Mouse (Mus musculus): Measurements from ENCODE around the gene Zbtb18. TPM values are rescaled to one million over a fixed set of nuclear protein-coding genes. Genes with fewer than 3 reads are reported as not detected.

The Zbtb18 gene
- polyA plus RNA-seq, 1 experiment: 23.3 TPM

DNA sequence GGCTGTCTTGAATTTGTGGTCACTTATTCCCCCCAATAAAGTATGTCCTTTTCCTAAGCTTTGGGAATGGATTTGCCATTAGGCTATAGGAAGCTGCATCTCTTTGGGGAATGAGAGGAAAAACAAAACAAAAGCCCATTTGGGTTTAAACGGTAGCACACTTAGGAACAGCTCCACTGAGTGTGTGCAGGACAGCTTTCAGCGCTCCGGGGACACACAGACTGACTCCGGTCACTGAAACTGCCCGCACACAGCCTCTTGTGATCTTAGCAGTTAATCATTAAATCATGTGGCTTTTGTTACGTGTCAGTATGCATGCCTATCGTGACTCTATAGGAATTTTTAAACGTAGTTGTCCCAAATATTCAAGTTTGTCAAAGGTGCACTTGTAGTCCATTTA, 11.7 kb downstream of the Zbtb18 start:
- no peak overlapping the region for H3K27ac ChIP-seq (ENCODE audit: control insufficient read depth, insufficient read depth, low read depth, low read length)
- H3K4me3 ChIP-seq (ENCODE audit: control insufficient read depth, low read depth, low read length): no peak overlapping the region
- no peaks in the 10 kb centered on the region for H3K27me3 ChIP-seq (ENCODE audit: control insufficient read depth, insufficient read depth, low read length)
- peaks cover 3% of the 10 kb centered on the region for H3K4me1 ChIP-seq (ENCODE audit: control insufficient read depth, insufficient read depth, low read length)
- no peaks in the 10 kb centered on the region; the same call in 1 of the 2 replicates for H3K36me3 ChIP-seq (ENCODE audit: control insufficient read depth, insufficient read depth, low read length)
- no peak for TF ChIP-seq CTCF (IDR thresholded peaks at IDR 0.05; ENCODE audit: control insufficient read depth, insufficient read depth, insufficient replicate concordance, low read depth, low read length)
- TF ChIP-seq POLR2A (IDR thresholded peaks at IDR 0.05; ENCODE audit: control insufficient read depth, low read depth, low read length): no peak

DNA sequence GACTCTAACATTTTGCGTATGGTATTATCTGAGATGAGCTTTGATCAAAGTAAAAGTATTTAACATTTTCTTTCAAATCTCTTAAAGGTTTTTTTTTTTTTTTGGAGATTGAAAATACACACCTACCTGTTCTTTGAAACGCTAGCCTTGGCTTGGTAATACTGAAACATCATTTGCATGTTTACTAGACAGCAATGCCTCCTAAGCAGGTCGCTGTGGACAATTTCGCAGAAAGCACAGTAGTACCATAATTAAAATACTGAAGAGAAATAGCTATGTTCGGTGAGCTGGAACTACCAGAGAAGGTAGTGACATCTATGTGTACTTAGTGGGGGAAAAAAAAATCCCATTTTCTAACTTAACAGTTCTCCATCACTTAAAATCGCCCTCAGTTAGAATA, 12.3 kb downstream of the Zbtb18 start:
- TF ChIP-seq POLR2A (IDR thresholded peaks at IDR 0.05; ENCODE audit: control insufficient read depth, low read depth, low read length) (no peak), CTCF (IDR thresholded peaks at IDR 0.05; ENCODE audit: control insufficient read depth, insufficient read depth, insufficient replicate concordance, low read depth, low read length) (no peak)
- H3K36me3 ChIP-seq (ENCODE audit: control insufficient read depth, insufficient read depth, low read length): no peaks in the 10 kb centered on the region
- H3K4me1 ChIP-seq (ENCODE audit: control insufficient read depth, insufficient read depth, low read length): peaks cover 3% of the 10 kb centered on the region

DNA sequence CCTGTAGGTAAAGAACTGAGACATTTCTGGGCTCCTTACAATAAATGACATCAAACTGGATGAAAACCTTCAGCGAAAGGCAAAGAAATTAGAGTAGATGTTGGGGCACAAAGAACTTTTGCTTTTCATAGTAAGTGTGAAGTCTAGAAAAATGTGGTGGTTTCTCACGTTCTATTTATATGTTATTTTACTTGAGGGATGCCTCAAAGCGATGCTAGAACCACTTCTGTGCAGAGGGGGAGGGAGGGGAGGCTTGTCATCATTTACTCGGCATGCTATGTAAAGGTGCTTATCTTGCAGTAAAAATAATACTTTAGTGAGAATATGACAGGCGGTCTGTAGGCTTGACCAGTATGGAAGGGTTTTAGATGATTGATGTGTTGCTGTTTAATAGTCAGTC, 13.3 kb downstream of the Zbtb18 start:
- no peak overlapping the region for H3K4me3 ChIP-seq (ENCODE audit: control insufficient read depth, low read depth, low read length)
- no peaks in the 10 kb centered on the region for H3K27me3 ChIP-seq (ENCODE audit: control insufficient read depth, insufficient read depth, low read length)
- peaks cover 7% of the 10 kb centered on the region for H3K4me1 ChIP-seq (ENCODE audit: control insufficient read depth, insufficient read depth, low read length)
- TF ChIP-seq CTCF (IDR thresholded peaks at IDR 0.05; ENCODE audit: control insufficient read depth, insufficient read depth, insufficient replicate concordance, low read depth, low read length) (no peak), POLR2A (IDR thresholded peaks at IDR 0.05; ENCODE audit: control insufficient read depth, low read depth, low read length) (no peak)
- H3K36me3 ChIP-seq (ENCODE audit: control insufficient read depth, insufficient read depth, low read length): no peaks in the 10 kb centered on the region
- H3K27ac ChIP-seq (ENCODE audit: control insufficient read depth, insufficient read depth, low read depth, low read length): no peak overlapping the region

More for the DNA sequence above, 12.3 kb downstream of the Zbtb18 start:
- Histone ChIP-seq H3K27me3 (ENCODE audit: control insufficient read depth, insufficient read depth, low read length) (no peaks in the 10 kb centered on the region), H3K27ac (ENCODE audit: control insufficient read depth, insufficient read depth, low read depth, low read length) (no peak overlapping the region), H3K4me3 (ENCODE audit: control insufficient read depth, low read depth, low read length) (no peak overlapping the region)

DNA sequence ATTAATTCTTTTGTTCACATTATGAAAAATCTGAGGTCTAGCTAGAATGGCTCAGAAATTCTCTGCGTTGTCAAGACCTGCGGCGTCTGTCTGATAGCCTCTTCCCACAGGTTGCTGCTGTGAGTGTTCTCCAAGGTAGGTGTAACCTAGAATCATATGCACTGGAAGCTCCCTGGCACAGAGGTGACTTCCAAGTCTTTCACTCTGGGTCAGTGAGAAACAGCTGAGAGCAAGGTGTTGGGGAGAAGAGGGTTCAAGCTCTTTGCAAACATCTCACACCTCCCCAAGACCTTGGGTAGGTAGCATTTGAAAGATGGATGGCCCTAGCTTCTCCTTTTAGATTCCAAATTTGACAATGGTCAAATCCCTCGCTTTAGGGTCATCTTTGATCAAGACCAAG, 14.1 kb downstream of the Zbtb18 start:
- Histone ChIP-seq H3K4me1 (ENCODE audit: control insufficient read depth, insufficient read depth, low read length) (peaks cover 9% of the 10 kb centered on the region), H3K27me3 (ENCODE audit: control insufficient read depth, insufficient read depth, low read length) (no peaks in the 10 kb centered on the region), H3K27ac (ENCODE audit: control insufficient read depth, insufficient read depth, low read depth, low read length) (no peak overlapping the region), H3K4me3 (ENCODE audit: control insufficient read depth, low read depth, low read length) (no peak overlapping the region), H3K36me3 (ENCODE audit: control insufficient read depth, insufficient read depth, low read length) (no peaks in the 10 kb centered on the region)
- TF ChIP-seq POLR2A (IDR thresholded peaks at IDR 0.05; ENCODE audit: control insufficient read depth, low read depth, low read length) (no peak), CTCF (IDR thresholded peaks at IDR 0.05; ENCODE audit: control insufficient read depth, insufficient read depth, insufficient replicate concordance, low read depth, low read length) (no peak)

DNA sequence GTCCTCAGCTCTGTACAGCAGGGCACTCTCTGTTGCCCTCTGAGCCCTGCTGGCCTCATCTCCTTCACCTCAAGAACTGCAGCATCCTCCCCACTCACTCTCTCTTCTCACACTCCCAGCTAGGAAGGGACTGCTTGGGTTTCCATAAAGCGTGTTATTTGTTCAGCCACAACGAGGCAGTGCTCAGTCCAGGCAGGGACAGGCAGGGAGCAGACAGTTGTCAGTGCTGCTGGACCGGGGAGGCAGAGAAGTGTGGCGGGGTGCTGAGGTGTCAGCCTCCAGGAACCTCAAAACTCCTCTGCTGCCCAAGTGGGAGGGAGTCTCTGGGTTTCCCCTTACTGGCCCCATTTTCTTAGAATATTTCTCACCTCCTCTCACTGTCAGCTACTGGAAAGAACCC, 14.6 kb downstream of the Zbtb18 start:
- Histone ChIP-seq H3K36me3 (ENCODE audit: control insufficient read depth, insufficient read depth, low read length) (no peaks in the 10 kb centered on the region), H3K27me3 (ENCODE audit: control insufficient read depth, insufficient read depth, low read length) (no peaks in the 10 kb centered on the region), H3K4me1 (ENCODE audit: control insufficient read depth, insufficient read depth, low read length) (peaks cover 9% of the 10 kb centered on the region), H3K4me3 (ENCODE audit: control insufficient read depth, low read depth, low read length) (no peak overlapping the region), H3K27ac (ENCODE audit: control insufficient read depth, insufficient read depth, low read depth, low read length) (no peak overlapping the region)
- TF ChIP-seq CTCF (IDR thresholded peaks at IDR 0.05; ENCODE audit: control insufficient read depth, insufficient read depth, insufficient replicate concordance, low read depth, low read length) (no peak), POLR2A (IDR thresholded peaks at IDR 0.05; ENCODE audit: control insufficient read depth, low read depth, low read length) (no peak)

DNA sequence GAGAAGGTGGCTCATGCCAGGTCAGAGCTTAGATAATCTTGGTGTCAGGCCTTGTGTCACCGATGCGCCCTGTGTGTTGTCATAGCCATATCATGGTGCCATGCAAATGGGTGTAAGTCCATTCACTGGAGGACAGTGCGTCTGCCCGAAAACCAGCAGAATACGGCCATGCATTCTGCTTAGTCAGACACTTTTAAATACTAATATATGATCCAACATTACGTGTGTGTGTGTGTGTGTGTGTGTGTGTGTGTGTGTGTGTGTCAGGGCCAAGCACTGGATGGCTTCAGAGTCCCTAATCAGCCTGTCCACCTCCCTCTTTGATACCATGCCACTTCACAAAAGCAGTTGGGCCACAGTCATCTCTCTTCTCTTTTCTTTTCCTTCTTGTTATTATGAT, 15.8 kb downstream of the Zbtb18 start:
- Histone ChIP-seq H3K27me3 (ENCODE audit: control insufficient read depth, insufficient read depth, low read length) (no peaks in the 10 kb centered on the region), H3K4me3 (ENCODE audit: control insufficient read depth, low read depth, low read length) (no peak overlapping the region), H3K4me1 (ENCODE audit: control insufficient read depth, insufficient read depth, low read length) (peaks cover 11% of the 10 kb centered on the region), H3K27ac (ENCODE audit: control insufficient read depth, insufficient read depth, low read depth, low read length) (no peak overlapping the region), H3K36me3 (ENCODE audit: control insufficient read depth, insufficient read depth, low read length) (no peaks in the 10 kb centered on the region)
- TF ChIP-seq CTCF (IDR thresholded peaks at IDR 0.05; ENCODE audit: control insufficient read depth, insufficient read depth, insufficient replicate concordance, low read depth, low read length) (no peak), POLR2A (IDR thresholded peaks at IDR 0.05; ENCODE audit: control insufficient read depth, low read depth, low read length) (no peak)

DNA sequence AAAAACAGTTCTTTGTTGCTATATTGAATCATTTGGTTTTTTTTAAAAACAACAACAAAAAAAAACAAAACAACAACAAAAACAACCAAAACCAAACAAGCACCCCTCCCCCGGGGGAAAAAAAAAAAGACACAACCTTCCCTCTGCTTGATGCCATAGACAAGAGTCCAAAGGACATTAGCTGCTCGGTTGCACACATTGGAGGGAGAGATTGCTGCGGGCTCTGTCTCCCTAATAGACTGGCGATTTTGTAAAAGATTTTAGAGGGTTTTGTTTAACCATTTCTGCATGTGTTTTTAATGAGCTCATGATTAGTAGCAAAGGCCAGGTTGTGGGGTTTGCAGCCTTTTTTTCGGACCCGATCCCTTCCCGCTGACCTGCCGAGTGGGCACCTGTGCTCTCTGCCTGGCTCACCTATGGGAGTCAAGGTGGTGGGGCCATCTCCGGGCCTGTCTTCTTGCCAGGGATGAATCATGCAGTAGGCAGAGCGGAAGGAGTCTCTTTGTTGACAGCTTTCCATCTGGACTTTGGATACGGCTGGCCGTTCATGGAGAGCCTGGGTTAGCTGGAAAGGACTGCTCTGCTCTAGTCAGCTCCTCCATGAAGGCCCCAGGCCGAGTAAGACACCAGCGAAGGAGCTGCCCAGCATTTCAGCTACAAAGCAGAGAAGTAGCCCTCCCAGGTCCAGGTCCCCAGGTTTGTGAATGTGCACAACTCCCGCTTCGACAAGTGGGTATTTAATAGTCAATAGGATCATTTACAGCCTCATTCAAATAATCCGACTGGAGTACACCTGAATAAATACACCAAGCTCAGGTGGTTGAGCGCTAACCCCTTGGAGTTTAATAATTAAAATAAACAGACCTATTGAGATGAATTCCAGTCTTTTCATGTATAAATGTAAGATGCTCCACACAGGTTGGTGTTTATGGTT, 16.6 kb downstream of the Zbtb18 start:
- Histone ChIP-seq H3K4me3 (ENCODE audit: control insufficient read depth, low read depth, low read length) (no peak overlapping the region), H3K27ac (ENCODE audit: control insufficient read depth, insufficient read depth, low read depth, low read length) (no peak overlapping the region)

More for the DNA sequence above, 16.6 kb downstream of the Zbtb18 start:
- H3K27me3 ChIP-seq (ENCODE audit: control insufficient read depth, insufficient read depth, low read length): no peaks in the 10 kb centered on the region
- no peaks in the 10 kb centered on the region for H3K36me3 ChIP-seq (ENCODE audit: control insufficient read depth, insufficient read depth, low read length)
- TF ChIP-seq CTCF (IDR thresholded peaks at IDR 0.05; ENCODE audit: control insufficient read depth, insufficient read depth, insufficient replicate concordance, low read depth, low read length): no peak
- no peak for TF ChIP-seq POLR2A (IDR thresholded peaks at IDR 0.05; ENCODE audit: control insufficient read depth, low read depth, low read length)
- peaks cover 11% of the 10 kb centered on the region for H3K4me1 ChIP-seq (ENCODE audit: control insufficient read depth, insufficient read depth, low read length)

Data from testis, adult 2 months (tissue).